Mouse (Mus musculus) ES-Bruce4 (cell line): ENCODE data around the gene Wap. TPM values are rescaled to one million over a fixed set of nuclear protein-coding genes. Genes with fewer than 3 reads are reported as not detected.

ENCODE experiments used
- H3K27ac ChIP-seq: 2 replicates; pipeline ENCODE4 v1.5.1; 2012; ENCODE audit warnings: low read length, inconsistent platforms; ENCODE audit not compliant: insufficient read depth
- H3K27me3 ChIP-seq: 2 replicates; pipeline ENCODE4 v1.6.1; 2012; ENCODE audit warnings: mild to moderate bottlenecking, low read length, inconsistent platforms; ENCODE audit not compliant: control insufficient read depth, poor library complexity, insufficient read depth, severe bottlenecking
- H3K36me3 ChIP-seq: 2 replicates; pipeline ENCODE4 v1.6.1; 2012; ENCODE audit warnings: inconsistent platforms, mild to moderate bottlenecking, low read length, moderate library complexity; ENCODE audit not compliant: control insufficient read depth, poor library complexity, insufficient read depth, severe bottlenecking
- H3K4me1 ChIP-seq: one replicate; pipeline ENCODE4 v1.8.1; 2011; ENCODE audit warnings: low read length; ENCODE audit not compliant: control insufficient read depth, insufficient read depth
- H3K4me3 ChIP-seq: 2 replicates; pipeline ENCODE4 v1.5.1; 2011; ENCODE audit warnings: low read depth, mild to moderate bottlenecking, low read length
- H3K9ac ChIP-seq: 2 replicates; pipeline ENCODE4 v1.6.1; 2012; ENCODE audit warnings: low read depth, mild to moderate bottlenecking, inconsistent platforms; ENCODE audit not compliant: poor library complexity, severe bottlenecking
- H3K9me3 ChIP-seq: replicated peaks from 2 replicates; pipeline ENCODE4 v1.6.1; 2012; ENCODE audit warnings: mild to moderate bottlenecking, low read length, inconsistent platforms; ENCODE audit not compliant: control insufficient read depth, poor library complexity, insufficient read depth, severe bottlenecking
- CTCF ChIP-seq: IDR thresholded peaks from one replicate; pipeline ENCODE4 v1.8.1; 2011; ENCODE audit warnings: low read depth, low read length
- EP300 ChIP-seq: IDR thresholded peaks from 2 replicates; pipeline ENCODE4 v1.6.1; 2011; ENCODE audit warnings: low read depth, low read length; ENCODE audit not compliant: insufficient read depth
- POLR2A ChIP-seq: IDR thresholded peaks from one replicate; pipeline ENCODE4 v1.8.1; 2011; ENCODE audit warnings: low read length; ENCODE audit not compliant: insufficient read depth
- polyA plus RNA-seq: library from polyadenylated mRNA; stranded (reverse); fragments of >200 nt; gene quantifications from 2 replicates; pipeline ENCODE4 v1.2.4, GENCODE M21; 2011; ENCODE audit warnings: low read depth; ENCODE audit not compliant: missing spikeins, insufficient read depth, insufficient read length

The Wap gene
- polyA plus RNA-seq, 1 experiment, result not detected

- Histone ChIP-seq H3K4me1 (no peaks in the 10 kb centered on the region), H3K27ac (peak overlapping the region; percentile 37), H3K27me3 (no peaks in the 10 kb centered on the region), H3K36me3 (peaks cover 34% of the 10 kb centered on the region), H3K9me3 (no peaks in the 10 kb centered on the region), H3K4me3 (peak overlapping the region; percentile 91), H3K9ac (peak overlapping the region; percentile 77)
- TF ChIP-seq EP300 (no peak), POLR2A (no peak), CTCF (no peak)
These were observed 12.1 kb downstream of the Wap start for GRCm38 (mm10) chr11:6626388-6626772.

GRCm38 (mm10) chr11:6625478-6626387, 12.7 kb downstream of the Wap start, which contains the start of gene Tbrg4:
Gene Tbrg4, minus strand, starts transcription at chr11:6626067.
- peaks cover 40% of the 10 kb centered on the region for H3K36me3 ChIP-seq

DNA sequence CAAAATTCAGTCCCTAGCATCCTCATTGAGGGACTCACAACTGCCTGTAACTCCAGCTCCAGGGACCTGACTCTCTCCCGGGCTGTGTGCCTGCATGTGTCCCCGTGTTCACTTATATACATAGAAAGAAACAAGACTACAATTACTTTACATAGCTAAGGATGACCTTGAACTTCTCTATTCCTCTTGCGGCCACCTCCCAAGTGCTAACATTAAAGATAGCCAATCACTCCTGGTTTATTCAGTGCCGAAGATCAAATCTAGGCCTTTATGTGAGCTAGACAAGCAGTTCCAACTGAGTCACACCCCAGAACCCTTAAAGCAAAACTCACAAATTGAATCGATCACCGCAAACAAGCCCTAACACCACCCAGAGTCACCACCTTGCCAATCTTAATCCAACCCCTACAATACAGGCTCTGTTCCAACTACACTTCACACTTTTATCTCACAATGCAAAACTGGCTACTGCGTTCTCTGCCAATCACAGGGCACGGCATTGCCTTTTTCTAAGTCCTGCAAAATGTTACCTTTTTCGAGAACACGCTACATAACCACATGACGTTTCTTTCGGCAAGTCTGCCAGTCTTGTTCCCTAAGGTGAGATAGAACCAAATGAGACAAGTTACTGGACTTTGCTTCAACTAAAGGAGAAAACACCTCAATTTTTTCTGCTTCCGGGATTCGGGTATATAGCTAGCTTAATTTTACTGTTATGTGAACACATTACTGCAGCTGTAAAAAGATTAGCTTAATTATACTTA, 13.6 kb downstream of the Wap start:
- Histone ChIP-seq H3K27ac (peak overlapping the region; percentile 72), H3K27me3 (no peaks in the 10 kb centered on the region), H3K9ac (peak overlapping the region; percentile 77), H3K4me1 (no peaks in the 10 kb centered on the region), H3K4me3 (peak overlapping the region; percentile 92), H3K9me3 (no peaks in the 10 kb centered on the region), H3K36me3 (peaks cover 49% of the 10 kb centered on the region)
- TF ChIP-seq CTCF (no peak), EP300 (no peak)

More at GRCm38 (mm10) chr11:6625478-6626387, 12.7 kb downstream of the Wap start, which contains the start of gene Tbrg4:
- TF ChIP-seq CTCF (no peak), EP300 (no peak), POLR2A (no peak)
- H3K4me3 ChIP-seq, result peak within 1 kb of the TSS; percentile 92
- peak within 1 kb of the TSS; percentile 77 for H3K9ac ChIP-seq
- peak within 1 kb of the TSS; percentile 72 for H3K27ac ChIP-seq
- no peaks in the 10 kb centered on the region for H3K4me1 ChIP-seq
- H3K27me3 ChIP-seq, result no peaks in the 10 kb centered on the region
- no peaks in the 10 kb centered on the region for H3K9me3 ChIP-seq

- peaks cover 60% of the 10 kb centered on the region for H3K36me3 ChIP-seq
- TF ChIP-seq CTCF (no peak), EP300 (no peak), POLR2A (no peak)
- no peaks in the 10 kb centered on the region for H3K27me3 ChIP-seq
- peak overlapping the region; percentile 92 for H3K4me3 ChIP-seq
- no peaks in the 10 kb centered on the region for H3K9me3 ChIP-seq
- no peak overlapping the region for H3K27ac ChIP-seq
- peak overlapping the region; percentile 77 for H3K9ac ChIP-seq
- no peaks in the 10 kb centered on the region for H3K4me1 ChIP-seq
These were observed 14.7 kb downstream of the Wap start for GRCm38 (mm10) chr11:6623704-6624103.

- TF ChIP-seq POLR2A, result no peak
- TF ChIP-seq EP300, result no peak
- TF ChIP-seq CTCF, result no peak
- H3K4me3 ChIP-seq, result no peak overlapping the region
- H3K4me1 ChIP-seq, result no peaks in the 10 kb centered on the region
- H3K9ac ChIP-seq, result no peak overlapping the region
- H3K27me3 ChIP-seq, result no peaks in the 10 kb centered on the region
- no peak overlapping the region for H3K27ac ChIP-seq
- H3K36me3 ChIP-seq, result peaks cover 82% of the 10 kb centered on the region
- no peaks in the 10 kb centered on the region for H3K9me3 ChIP-seq
These were observed 22.9 kb downstream of the Wap start for GRCm38 (mm10) chr11:6615250-6616205.
